Mouse (Mus musculus) kidney, adult 8-10 months (tissue): ENCODE results near the gene Cux2.

ENCODE experiments used
- DNase-seq, 2 experiments: peaks; one replicate each; pipeline ENCODE4 v3.0.0; 2022

Cux2 gene

GRCm38 (mm10) chr5:122059060-122060017 is 9.4 kb upstream of the Cux2 start:
- DNase-seq: peak; percentile 27 to 60

GRCm38 (mm10) chr5:122057622-122058021 is 7.7 kb upstream of the Cux2 start:
- DNase-seq: no peak

DNA sequence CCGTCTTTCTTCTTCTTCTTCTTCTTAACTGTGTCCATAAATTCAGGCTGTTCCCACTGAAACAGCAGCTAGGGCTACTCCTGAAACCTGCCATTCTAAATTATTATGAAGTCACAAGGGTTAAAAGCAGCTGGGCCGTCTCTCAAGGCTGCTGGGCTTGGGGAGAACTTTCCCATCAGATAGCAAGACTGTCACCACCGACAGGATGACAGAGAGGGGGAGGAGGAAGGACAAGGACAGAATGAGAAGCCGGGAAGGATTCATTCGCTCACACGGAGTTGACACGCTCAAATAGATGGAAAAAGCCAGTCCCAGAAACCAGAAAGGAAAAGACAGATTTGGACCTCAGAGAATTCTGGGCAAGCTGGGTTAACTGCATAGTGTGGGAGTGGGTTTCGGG is 6.7 kb upstream of the Cux2 start:
- no peak for DNase-seq

DNA sequence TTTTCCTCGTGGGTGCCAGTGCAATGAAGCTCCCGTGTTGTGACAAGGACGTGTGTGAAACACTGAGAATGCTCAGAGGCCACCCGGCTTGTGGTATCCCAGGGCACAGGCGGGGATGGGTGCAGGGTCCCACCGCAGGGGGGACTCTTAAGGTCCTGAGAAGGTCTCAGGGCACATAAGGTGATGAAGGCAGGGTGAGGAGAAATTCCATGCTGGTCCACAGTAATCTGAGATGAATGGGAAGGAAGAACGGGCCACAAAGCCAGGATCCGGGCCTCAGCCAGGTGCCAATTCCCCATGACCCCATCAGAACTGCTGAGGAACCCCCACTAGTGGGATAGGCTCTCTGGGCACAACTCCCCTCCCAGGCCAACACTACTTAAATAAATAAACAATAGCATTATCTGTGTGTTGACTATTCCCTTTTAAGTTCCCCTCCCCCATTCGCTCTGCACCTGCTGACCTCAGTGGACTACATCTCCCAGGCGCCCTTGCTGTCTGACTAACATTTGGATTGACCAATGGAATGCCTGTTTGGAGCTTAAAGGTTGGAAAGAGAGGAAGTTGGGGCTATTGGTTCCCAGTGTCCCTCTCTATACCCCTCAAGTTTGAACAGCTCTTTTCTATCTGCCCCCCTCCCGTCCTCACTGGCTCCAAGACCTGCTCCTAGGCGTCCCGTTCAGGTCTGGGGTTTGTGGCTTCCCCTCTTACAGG is 4.4 kb upstream of the Cux2 start:
- DNase-seq: peak; percentile 59 to 66

DNA sequence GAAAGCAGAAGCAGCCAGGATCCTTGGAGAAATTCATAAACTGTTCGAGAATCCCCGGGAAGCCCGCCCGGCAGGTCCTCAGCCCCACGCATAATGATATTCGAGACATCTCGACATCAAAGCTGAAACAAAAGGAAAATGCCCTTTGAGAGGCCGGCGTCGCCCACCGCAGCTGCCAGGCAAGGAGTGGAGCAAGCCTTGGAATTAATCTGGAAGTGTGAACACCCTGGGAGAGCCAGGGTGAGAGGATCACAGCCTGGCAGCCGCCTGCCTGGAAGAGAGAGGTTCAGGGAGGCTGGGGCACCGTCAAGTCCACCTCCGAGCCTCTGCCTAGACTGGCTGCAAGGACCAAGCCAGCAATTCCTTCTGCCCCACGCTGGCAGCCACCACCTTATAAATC is 3.7 kb upstream of the Cux2 start:
- no peak for DNase-seq

GRCm38 (mm10) chr5:122050832-122051105 is 867 bp upstream of the Cux2 start:
- no peak for DNase-seq

DNA sequence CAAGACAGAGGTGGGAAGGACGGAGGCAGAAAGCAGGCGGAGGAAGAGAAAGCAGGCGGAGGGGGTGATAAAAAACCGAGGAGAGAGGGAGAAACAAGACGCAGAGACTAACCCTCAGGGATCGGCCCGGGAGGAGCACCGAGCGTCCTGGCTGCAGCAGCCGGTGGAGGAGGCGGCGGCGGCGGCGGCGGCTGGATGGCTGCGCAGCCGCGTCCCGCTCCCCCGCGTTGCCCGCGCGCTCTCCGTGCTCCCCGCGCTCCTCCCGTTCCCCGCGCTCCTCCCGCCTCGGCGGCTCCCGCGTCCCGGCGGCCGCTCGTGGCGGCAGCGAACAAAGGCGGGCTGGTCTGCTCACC is 262 bp downstream of the Cux2 start:
- DNase-seq: no peak

DNA sequence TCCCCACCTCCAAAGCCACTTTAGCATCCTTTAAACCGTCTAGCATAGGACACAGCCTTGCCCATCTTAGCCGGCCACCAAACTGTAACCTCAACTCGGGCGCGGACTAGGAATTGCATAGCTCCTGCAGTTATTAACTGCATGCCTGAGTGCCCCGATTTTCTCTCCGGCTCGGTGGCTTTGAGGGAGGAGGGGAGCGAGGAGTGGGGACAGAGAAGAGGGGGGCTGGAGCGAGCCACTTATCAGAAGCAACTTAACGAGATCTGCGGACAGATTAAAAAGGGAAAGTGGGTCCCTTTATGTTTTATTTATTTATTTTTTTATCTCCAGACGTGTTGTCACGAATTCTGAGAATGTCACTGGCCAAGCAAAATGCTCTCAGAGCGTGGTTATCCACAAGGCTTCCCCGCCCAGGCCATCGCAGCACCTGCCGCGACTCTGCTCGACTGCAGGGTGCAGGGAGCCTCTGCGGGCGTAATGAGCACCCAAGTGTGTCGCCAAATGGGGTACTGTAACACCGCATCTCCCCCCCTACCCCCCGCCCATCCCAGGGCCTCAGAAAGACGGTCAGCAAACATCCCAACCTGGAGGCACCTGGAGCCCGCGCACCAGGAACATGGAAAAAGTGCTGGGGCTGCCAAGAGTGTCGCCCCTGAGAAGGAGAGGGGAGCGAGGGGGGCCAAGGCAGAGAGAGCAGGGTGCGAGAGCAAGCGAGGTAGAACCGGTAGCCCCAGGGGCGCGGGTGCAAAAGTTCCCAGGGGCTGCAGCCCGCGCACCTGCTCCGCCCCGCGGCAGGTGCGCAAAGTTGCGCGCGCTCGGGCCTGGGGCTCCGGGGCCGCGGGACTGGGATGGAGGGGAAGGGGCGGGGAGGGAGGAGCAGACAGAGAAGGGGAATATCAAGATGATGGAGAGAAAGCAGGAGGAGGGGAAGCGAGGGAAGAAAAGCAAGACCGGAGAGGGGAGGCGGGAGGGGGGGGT is 927 bp downstream of the Cux2 start:
- no peak for DNase-seq

GRCm38 (mm10) chr5:122048252-122048651 is 1.6 kb downstream of the Cux2 start:
- DNase-seq: no peak

DNA sequence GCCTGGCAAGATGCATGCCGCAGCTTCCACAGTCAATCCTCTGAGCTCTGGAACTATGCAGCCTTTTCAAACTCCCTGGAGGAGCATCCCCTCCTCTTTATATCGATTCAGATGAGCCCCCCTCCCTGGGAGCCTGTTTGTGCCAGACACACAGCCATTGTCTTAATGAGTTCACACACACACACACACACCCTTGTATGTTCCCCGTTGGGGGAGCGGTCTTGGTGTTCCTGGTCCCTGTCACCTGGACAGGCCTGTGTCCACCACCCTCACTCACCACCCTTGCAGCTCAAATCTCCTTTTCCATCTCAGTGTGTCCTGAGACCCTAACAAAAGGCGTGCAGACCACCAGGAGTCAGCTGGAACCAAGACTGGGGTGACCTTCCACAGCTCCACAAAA is 2.1 kb downstream of the Cux2 start:
- no peak for DNase-seq

DNA sequence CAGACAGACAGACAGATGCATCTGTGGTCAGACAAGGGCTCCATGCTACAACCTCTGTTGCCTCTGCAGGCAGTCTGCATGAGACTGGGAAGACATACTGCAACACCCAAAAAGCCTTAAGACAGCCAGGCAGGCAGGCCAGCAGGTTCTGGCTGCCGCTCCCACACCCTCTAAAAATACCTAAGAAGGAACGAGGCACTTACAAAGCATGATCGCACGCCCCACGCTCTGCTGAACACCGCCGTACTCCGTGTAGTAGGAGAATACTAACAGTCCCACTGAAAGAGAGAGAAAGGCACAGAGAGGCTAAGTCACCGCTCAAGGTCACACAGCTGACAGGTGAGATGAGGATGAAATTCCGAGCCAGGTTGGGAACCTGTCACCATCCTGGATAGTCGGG is 6.3 kb downstream of the Cux2 start:
- no peak for DNase-seq

GRCm38 (mm10) chr5:122035278-122035677 is 14.6 kb downstream of the Cux2 start:
- no peak for DNase-seq

DNA sequence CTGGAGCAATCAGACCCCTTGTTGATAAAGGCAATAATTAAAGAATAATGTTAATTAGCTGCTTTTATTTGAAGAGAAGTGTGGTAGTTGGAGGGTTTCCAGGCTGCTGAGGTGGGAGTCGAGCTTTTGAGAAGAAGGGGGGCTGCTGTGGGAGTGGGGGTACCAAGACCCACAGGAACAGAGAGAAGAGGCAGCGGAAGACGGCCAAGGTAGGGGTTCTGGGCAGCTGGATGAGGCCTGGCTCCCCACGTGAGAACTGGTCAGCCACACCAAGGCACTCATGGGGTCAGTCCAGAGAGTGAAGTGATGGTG is 16.8 kb downstream of the Cux2 start:
- no peak for DNase-seq

DNA sequence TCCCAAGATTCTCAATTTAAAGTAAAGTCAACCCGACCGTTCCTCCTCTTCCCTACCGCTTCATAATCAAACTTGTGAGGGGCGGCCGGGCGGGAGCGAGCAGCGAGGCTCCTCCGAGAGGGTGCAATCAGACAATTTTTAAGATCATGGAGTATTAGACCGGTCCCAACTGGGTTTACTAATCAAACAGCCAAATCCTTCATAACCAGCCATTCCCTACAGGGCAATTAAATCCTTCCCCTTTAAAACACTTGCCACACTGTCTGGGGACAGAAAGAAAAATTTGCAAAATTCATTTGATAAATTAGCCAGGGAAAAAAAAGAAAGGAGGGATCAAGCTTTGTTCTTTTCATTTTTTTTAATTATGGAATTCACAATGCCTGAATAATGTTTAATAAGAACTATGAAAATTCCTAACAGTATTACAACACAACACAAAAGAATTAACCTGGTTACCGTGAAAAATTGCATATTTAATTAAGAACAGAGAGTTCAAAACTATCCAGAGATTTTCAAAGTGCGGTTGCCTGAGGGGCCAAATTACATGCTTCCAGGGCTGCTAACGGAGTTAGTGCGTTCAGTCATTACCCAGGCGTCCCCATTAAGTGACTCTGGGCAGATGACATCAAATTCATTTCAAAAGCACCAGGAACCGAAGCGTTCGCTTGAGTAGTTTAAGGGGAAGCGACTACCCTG is 17.3 kb downstream of the Cux2 start:
- DNase-seq: no peak

DNA sequence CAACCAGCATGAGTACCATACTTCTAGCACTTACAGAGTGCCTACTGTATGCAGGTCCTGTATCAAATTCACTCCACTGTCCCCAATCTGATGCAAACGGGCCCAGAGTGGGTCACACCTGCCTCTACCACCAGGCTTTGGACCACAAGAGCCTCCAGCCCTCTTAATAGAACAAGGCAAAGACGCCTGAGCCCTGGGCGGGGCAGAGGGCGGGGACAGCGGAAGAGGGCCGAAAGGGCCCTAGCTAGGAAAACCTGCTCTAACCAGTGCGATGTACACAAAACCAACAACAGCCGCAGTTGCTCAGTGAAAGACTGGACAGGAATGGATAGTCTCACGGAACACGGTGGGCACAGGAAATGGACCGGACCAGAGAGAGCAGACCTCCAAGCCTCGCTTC is 18.8 kb downstream of the Cux2 start:
- no peak for DNase-seq

- DNase-seq: no peak
Measured at GRCm38 (mm10) chr5:122030640-122031039, 19.3 kb downstream of the Cux2 start.

DNA sequence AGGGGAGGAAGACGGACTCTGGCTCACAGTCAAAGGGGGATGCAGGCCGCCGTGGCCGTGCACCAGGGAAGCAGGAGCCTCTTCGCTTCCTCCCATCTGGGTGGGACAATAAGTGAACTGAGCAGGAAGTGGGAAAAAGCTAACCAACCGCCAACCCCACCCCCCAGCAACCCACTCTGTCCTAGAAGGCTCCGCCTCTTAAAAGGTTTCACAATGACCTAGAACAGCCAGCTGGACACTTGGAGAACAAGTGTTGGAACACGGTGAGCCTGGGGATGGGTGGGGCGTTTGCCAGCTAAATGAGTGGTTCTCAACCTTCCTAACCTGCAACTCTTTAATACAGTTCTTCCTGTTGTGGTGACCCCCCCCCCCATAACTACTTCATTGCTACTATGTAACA is 23.1 kb downstream of the Cux2 start:
- no peak for DNase-seq

- DNase-seq: no peak
Measured at GRCm38 (mm10) chr5:122026284-122026683, 23.6 kb downstream of the Cux2 start.

DNA sequence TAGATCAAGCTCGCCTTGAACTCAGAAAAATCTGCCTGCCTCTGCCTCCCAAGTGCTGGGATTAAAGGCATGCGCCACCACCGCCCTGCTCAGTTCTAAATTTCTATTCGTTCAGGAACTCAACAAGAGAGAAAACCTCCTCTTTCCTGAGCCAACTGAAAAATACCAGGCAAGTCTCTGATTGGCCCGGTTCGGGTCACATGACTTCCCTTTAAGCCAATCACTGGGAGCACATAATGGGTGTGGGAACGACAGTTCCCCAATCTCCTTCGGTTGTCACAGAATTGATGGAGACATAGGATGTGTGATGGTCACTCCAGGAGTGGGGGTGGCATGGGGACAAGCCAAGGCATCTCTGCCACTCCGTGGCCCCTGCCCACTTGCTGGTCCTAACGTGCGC is 24.8 kb downstream of the Cux2 start:
- DNase-seq: no peak

GRCm38 (mm10) chr5:122019288-122019687 is 30.6 kb downstream of the Cux2 start:
- no peak for DNase-seq

- no peak for DNase-seq
Measured at GRCm38 (mm10) chr5:122017778-122018177, 32.1 kb downstream of the Cux2 start.

GRCm38 (mm10) chr5:122017269-122017668 is 32.6 kb downstream of the Cux2 start:
- no peak for DNase-seq

DNA sequence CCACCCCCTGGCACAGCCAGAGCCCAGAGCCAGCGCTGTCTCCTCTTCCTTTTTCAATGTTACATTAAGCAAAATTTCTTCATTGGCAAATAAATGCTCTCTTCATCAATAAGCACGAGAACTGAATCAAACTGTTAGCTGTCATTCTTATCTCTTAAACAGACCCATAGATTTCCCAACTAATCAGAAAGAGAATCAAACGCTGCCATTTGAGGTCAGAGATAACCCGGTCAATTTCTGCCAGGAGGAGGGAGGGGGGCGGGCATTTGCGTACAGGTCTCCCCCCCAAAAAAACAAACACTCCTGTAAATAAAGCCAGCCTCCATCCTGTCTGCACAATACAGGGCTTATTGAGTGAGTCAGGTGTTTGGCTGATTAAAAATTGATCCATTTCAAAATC is 33.2 kb downstream of the Cux2 start:
- no peak for DNase-seq
